Mouse (Mus musculus): ENCODE measurements around the gene BC034090. TPM values are rescaled to one million over a fixed set of nuclear protein-coding genes. Genes with fewer than 3 reads are reported as not detected.

The BC034090 gene
- polyA plus RNA-seq, 1 experiment from 2014 or later: 0.46 TPM

DNA sequence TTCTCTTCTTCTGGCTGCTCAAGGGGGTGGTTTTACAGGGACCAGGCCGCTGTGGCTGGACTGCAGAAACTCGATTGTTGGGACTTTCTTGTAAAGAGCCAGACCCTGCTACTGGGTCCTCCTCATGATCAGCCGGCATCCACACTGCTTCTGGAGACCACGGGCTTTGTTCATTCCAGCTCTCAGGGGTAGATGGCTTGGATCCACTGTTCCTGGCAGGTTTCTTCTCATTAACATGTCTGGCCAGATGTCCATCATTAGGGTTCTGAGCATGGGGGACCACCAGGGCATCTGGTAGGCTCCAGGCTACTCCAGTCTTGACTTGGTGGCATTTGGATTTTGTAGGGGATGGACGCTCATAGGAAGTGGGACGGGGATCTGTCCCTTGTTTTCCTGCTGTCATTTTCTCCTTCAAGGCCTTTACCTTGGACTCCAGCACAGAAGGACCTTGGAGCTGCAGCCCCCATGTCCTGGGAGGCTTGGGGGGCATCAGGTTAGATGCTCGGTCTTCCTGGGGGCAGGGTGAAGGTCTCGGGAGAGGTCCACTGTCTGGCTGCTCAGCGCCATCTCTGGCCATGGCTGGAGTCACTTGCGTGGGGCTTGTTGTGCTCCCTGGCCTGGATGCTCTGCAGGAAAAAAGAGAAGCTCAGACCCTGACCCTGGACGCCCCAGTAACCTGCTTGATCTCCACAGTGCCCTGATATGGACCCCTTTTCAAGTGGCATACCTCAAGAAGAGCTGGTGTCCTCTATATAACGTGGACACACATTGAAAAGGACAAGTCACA lies 2.4 kb downstream of the BC034090 start:
- Histone ChIP-seq H3K27ac (no peak overlapping the region), H3K4me1 (peaks cover 11% of the 10 kb centered on the region; the same call in 1 of the 2 replicates), H3K9me3 (replicated peaks) (no peaks in the 10 kb centered on the region), H3K9ac (no peak overlapping the region), H3K36me3 (no peaks in the 10 kb centered on the region), H3K27me3 (replicated peaks) (peaks cover 74% of the 10 kb centered on the region), H3K4me2 (no peak overlapping the region), H3K4me3 (no peak overlapping the region)
- 67% methylated on average over 12 of the region's 12 CpGs for WGBS (ENCODE audit: insufficient replicate concordance)
- ATAC-seq: no peak

DNA sequence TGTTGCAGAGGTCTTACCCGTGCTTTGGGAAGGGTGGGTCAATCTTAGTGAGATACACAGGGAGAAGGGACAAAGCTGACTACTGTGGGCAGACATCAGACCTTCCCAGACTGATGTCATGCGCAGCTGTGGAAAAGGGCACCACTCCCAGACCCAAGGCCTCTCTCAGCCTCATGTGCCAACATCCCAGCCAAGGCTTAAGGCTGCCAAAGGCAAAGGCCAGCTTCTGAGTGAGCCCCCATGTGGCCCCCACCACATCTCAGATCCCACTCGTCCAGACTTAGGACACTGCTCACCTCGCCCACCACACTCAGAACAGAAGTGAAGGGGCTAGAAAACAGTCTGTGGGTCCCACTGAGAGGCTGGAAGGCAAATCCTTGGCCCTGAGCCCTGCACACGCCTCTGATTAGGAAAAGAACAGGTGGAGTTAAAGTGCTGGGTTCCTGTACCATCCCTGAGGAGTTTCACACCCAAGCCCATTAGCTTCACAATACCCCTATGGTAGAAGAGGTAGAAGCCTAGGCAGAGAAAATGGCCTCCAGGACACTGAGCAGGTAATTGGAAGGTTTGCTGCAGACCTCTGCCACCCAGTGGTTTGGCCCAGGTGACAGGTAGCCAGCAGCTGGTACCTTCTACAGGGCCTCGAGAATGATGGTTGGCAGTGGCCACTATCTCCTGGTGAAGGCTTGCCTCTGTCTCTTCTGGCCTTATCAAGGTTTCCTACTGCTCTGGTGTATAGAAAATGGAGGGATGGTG lies 4.1 kb downstream of the BC034090 start:
- no peaks in the 10 kb centered on the region for H3K9me3 ChIP-seq (replicated peaks)
- 62% methylated on average over 6 of the region's 6 CpGs for WGBS (ENCODE audit: insufficient replicate concordance)
- H3K4me1 ChIP-seq: peaks cover 14% of the 10 kb centered on the region; the same call in 1 of the 2 replicates
- no peak overlapping the region for H3K4me3 ChIP-seq
- H3K27ac ChIP-seq: no peak overlapping the region
- ATAC-seq: no peak
- H3K27me3 ChIP-seq (replicated peaks): peaks cover 63% of the 10 kb centered on the region
- no peak overlapping the region for H3K4me2 ChIP-seq
- no peak overlapping the region for H3K9ac ChIP-seq
- no peaks in the 10 kb centered on the region for H3K36me3 ChIP-seq

DNA sequence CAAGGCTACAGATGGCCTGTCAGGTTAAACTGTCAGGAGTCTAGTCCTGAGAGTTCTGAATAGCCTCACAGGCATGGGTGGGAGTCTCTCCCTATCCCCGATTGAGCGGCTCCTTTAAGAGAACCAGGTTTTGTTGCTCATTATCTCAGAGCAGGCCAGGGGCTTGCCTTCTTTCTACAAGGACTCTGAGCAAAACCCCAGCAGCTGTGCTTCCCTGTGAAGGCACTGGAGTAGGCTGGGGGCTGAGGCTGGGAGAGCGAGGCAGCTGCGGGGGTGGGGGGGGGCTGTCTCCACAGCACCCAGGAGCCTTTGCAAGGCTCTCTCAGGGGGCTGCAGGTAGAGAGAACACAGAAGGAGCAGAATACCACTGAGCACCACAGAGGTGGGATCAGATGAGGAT lies 5.1 kb downstream of the BC034090 start:
- no peak overlapping the region for H3K27ac ChIP-seq
- no peak overlapping the region for H3K4me3 ChIP-seq
- no peak for ATAC-seq
- no peak overlapping the region for H3K9ac ChIP-seq
- no peaks in the 10 kb centered on the region for H3K36me3 ChIP-seq
- H3K4me2 ChIP-seq: no peak overlapping the region
- H3K4me1 ChIP-seq: peaks cover 8% of the 10 kb centered on the region; the same call in 1 of the 2 replicates
- peaks cover 55% of the 10 kb centered on the region for H3K27me3 ChIP-seq (replicated peaks)
- H3K9me3 ChIP-seq (replicated peaks): no peaks in the 10 kb centered on the region
- 77% methylated on average over 4 of the region's 4 CpGs for WGBS (ENCODE audit: insufficient replicate concordance)

DNA sequence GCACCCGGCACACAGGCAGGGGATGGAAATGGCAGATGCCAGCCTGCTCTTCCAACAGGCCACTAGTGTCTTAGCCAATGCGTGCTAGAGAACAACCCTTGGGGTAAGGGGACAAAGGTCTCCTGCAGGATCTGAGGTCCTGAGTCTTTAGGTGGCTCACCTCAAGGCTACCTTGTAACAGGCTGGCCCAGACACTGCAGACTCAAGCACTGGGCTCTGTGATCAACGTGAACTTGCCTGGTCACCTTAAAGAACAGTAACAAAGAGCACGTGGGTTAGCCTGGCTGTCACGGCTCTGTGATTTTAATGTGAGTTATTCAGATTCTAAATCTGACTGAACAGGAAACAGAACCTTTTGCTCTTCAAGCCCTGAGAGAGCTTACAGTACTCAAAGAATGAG lies 6.1 kb downstream of the BC034090 start:
- no peak overlapping the region for H3K4me3 ChIP-seq
- ATAC-seq: no peak
- 76% methylated on average over 5 of the region's 5 CpGs for WGBS (ENCODE audit: insufficient replicate concordance)
- H3K9ac ChIP-seq: no peak overlapping the region
- no peak overlapping the region for H3K27ac ChIP-seq
- H3K27me3 ChIP-seq (replicated peaks): peaks cover 46% of the 10 kb centered on the region
- H3K4me1 ChIP-seq: peaks cover 7% of the 10 kb centered on the region; the same call in 1 of the 2 replicates
- no peaks in the 10 kb centered on the region for H3K36me3 ChIP-seq
- no peaks in the 10 kb centered on the region for H3K9me3 ChIP-seq (replicated peaks)
- H3K4me2 ChIP-seq: no peak overlapping the region

DNA sequence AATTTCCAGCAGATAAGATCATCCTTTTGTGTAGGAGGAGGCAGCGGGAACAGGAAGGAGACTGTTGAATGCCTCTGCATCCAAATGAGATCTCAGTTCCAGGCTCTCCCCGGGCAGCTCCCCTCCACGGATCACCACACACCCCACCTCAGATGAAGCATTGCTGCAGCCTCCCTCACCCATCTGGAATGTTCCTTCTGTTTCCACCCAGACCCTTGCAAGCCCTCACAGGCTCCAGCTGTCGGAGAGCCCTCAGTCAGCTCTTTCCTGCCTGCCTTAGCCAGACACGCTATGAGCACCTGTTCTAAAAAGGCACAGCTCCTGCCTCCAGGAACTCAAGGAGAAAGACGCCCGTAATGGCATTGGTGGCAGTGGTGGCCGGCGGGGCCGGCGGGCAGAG lies 6.9 kb downstream of the BC034090 start:
- H3K4me2 ChIP-seq: no peak overlapping the region
- peaks cover 40% of the 10 kb centered on the region for H3K27me3 ChIP-seq (replicated peaks)
- no peaks in the 10 kb centered on the region for H3K36me3 ChIP-seq
- ATAC-seq: no peak
- WGBS (ENCODE audit: insufficient replicate concordance): 66% methylated on average over 11 of the region's 11 CpGs
- peaks cover 8% of the 10 kb centered on the region; the same call in 1 of the 2 replicates for H3K4me1 ChIP-seq
- H3K4me3 ChIP-seq: no peak overlapping the region
- H3K27ac ChIP-seq: no peak overlapping the region
- H3K9me3 ChIP-seq (replicated peaks): no peaks in the 10 kb centered on the region
- H3K9ac ChIP-seq: no peak overlapping the region

DNA sequence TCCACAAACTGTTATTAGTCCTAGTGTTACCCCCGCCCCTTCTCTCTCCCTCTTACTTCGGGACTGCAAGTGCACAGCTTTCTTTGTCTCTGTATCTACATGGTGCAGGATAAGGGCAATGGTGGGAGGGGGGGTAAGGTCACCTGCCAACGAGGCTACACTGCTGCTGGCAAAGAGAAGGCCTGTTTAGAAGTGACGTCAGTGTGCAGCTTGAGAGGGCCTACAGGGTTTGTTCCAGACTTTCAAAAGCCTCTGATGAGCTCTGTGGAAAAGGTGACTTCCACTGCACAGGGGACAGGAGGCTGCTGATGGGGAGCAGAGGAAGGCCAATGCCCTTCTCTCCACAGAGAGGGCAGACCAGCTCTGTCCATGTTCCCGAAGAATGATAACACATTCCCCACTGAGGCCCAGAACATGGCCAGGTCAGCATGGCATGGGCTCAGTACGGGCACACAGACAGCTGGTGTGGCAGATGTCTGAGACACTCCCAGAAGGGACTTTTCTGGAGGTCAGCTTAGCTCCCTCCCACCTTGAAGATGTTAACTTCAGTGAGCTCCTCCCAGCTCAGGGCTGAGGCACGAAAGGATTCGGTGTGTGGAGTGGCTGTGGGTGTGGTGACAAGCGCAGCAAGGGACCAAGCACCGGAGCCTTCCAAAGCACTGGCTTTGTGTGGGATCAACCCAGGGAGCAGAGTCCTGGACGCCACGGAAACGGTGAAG lies 7.8 kb downstream of the BC034090 start:
- Histone ChIP-seq H3K27me3 (replicated peaks) (peaks cover 31% of the 10 kb centered on the region), H3K4me2 (no peak overlapping the region), H3K9me3 (replicated peaks) (no peaks in the 10 kb centered on the region), H3K36me3 (no peaks in the 10 kb centered on the region), H3K9ac (no peak overlapping the region), H3K4me1 (peaks cover 11% of the 10 kb centered on the region; the same call in 1 of the 2 replicates), H3K27ac (no peak overlapping the region), H3K4me3 (no peak overlapping the region)
- 66% methylated on average over 13 of the region's 13 CpGs for WGBS (ENCODE audit: insufficient replicate concordance)
- ATAC-seq: no peak

DNA sequence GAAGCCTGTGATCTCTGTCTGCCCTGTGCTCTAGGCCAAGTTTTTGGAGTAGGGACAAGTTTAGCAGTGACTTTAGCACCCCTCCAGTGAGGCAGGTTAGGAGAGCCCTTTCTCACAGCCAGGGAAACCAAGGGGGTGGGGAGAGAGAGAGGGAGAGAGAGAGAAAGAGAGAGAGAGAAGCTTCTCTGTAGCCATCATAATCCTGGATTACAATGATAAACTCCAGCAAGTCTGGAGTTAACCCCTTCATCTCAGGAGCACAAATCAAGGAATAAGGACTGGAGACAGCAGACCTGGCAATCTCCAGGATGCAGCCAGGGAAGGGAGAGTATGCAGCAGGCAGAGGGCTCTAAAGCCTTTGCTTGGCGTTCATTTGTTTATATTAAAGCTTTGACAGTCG lies 8.6 kb downstream of the BC034090 start:
- Histone ChIP-seq H3K27ac (no peak overlapping the region), H3K9ac (no peak overlapping the region), H3K27me3 (replicated peaks) (peaks cover 23% of the 10 kb centered on the region), H3K4me3 (no peak overlapping the region), H3K4me2 (no peak overlapping the region), H3K4me1 (peaks cover 11% of the 10 kb centered on the region; the same call in 1 of the 2 replicates), H3K9me3 (replicated peaks) (no peaks in the 10 kb centered on the region), H3K36me3 (no peaks in the 10 kb centered on the region)
- ATAC-seq: no peak
- 35% methylated on average over 2 of the region's 2 CpGs for WGBS (ENCODE audit: insufficient replicate concordance)

DNA sequence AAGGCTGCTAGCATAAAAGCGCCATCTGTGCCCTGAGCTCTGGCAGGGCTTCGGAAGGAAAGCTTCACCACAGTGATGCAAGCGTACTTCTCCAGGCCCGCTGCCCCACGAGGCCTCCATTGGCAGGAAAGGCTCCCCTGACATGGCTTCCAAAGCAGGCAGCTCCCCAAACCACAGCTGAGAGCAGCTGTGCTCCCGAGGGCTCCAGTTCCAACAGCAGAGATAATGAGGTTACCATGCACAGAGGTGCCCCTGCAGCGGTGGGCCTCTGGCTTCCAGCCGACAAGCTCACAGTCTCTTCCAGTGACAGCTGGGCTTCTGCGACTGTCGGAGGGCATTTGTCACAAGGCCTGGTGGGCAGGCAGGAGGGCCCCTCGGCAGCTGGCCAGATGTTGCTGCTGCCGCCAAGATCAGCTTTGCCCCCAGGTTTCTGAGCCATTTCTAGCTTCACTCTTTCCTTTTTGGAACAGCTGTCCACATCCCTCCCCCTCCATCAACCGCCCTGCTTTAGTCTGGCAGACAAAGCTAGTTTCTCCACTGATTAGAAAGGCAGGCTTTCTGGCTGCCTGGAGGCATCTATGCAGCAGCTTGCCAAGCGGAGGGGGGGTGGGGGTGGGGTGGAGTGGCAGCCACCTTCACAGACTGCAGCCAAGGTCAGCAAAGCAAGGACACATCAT lies 10.2 kb downstream of the BC034090 start:
- 54% methylated on average over 14 of the region's 14 CpGs for WGBS (ENCODE audit: insufficient replicate concordance)
- H3K27me3 ChIP-seq (replicated peaks): peaks cover 16% of the 10 kb centered on the region
- no peaks in the 10 kb centered on the region for H3K36me3 ChIP-seq
- no peak overlapping the region for H3K4me2 ChIP-seq
- 0 out of 2 replicates have a peak overlapping the region, but pooled peaks have one; percentile 25 for H3K27ac ChIP-seq
- H3K9ac ChIP-seq: no peak overlapping the region
- H3K4me3 ChIP-seq: no peak overlapping the region
- no peaks in the 10 kb centered on the region for H3K9me3 ChIP-seq (replicated peaks)
- ATAC-seq: no peak
- peaks cover 15% of the 10 kb centered on the region; the same call in 1 of the 2 replicates for H3K4me1 ChIP-seq

DNA sequence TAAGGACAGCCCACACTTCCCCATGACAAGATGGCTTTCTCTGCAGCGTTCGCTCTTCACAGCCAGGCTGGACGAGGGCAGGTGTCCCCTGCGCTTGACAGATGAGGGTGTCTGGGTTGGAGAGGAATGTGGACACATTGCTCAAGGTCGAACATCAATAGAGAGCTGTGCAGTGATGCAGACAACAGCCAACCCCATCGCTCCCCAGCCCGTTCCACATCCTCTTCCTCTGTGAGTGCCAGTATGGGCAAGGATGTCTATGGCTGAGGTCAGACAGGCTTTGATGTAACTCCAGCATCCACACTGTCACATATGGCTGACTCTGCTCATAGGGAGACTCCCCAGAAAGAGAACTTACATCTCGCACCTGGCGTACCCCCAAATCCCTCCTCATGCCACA lies 10.9 kb downstream of the BC034090 start:
- H3K9me3 ChIP-seq (replicated peaks): no peaks in the 10 kb centered on the region
- H3K4me1 ChIP-seq: peaks cover 15% of the 10 kb centered on the region; the same call in 1 of the 2 replicates
- H3K27ac ChIP-seq: no peak overlapping the region
- no peak overlapping the region for H3K9ac ChIP-seq
- WGBS (ENCODE audit: insufficient replicate concordance): 70% methylated on average over 9 of the region's 9 CpGs
- peaks cover 13% of the 10 kb centered on the region for H3K27me3 ChIP-seq (replicated peaks)
- ATAC-seq: no peak
- H3K36me3 ChIP-seq: no peaks in the 10 kb centered on the region
- no peak overlapping the region for H3K4me2 ChIP-seq
- no peak overlapping the region for H3K4me3 ChIP-seq

DNA sequence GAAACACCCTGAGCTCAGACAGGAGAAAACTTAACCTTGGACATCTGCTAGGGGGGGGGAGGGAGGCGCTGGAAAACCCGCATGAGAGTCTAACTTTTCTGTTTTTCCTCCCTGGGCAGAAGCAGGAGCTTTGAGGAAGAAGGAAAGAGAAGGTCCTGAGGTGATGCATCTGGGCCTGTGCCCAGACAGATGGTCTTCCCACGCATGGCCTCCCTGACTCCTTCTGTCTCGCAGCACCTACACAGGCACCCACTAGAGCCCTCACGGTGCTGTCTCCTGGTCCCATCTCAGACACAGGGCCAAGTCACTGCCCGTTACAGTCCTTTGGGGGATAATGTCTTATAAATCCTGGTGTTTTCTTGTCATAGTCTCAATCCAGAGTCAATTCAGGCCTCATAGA lies 11.5 kb downstream of the BC034090 start:
- Histone ChIP-seq H3K27me3 (replicated peaks) (peaks cover 13% of the 10 kb centered on the region), H3K36me3 (no peaks in the 10 kb centered on the region), H3K9me3 (replicated peaks) (no peaks in the 10 kb centered on the region), H3K27ac (no peak overlapping the region), H3K9ac (no peak overlapping the region), H3K4me1 (peaks cover 15% of the 10 kb centered on the region; the same call in 1 of the 2 replicates), H3K4me3 (no peak overlapping the region), H3K4me2 (no peak overlapping the region)
- no peak for ATAC-seq
- 69% methylated on average over 6 of the region's 6 CpGs for WGBS (ENCODE audit: insufficient replicate concordance)

DNA sequence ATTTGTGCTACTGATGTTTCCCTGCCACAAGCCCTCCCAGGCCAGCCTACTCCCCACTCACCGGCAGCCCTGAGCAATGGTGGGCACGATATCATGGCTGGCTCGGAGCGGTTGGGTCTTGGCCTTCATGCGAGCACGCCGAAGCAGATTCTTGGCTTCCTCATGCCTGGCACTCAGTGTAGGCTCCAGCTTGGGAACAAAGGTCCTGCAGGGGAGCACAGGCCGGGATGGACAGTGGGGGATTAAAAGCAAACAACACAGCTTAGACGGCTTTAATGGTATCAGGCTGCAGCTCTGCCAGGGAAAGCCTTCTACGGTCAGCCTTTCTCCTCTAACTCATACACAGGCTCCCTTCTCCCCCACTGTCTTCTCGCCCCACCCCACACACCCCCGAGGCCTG lies 11.9 kb downstream of the BC034090 start:
- H3K27ac ChIP-seq: no peak overlapping the region
- no peak overlapping the region for H3K9ac ChIP-seq
- no peak overlapping the region for H3K4me3 ChIP-seq
- ATAC-seq: no peak
- no peaks in the 10 kb centered on the region for H3K9me3 ChIP-seq (replicated peaks)
- WGBS (ENCODE audit: insufficient replicate concordance): 79% methylated on average over 12 of the region's 12 CpGs
- H3K36me3 ChIP-seq: no peaks in the 10 kb centered on the region
- H3K4me1 ChIP-seq: peaks cover 15% of the 10 kb centered on the region; the same call in 1 of the 2 replicates
- H3K27me3 ChIP-seq (replicated peaks): peaks cover 13% of the 10 kb centered on the region
- no peak overlapping the region for H3K4me2 ChIP-seq

All from liver, embryonic 12.5 days (tissue).